Mouse (Mus musculus) forebrain, embryonic 15.5 days (tissue): ENCODE results near the gene Ndufv3. TPM values are rescaled to one million over a fixed set of nuclear protein-coding genes. Genes with fewer than 3 reads are reported as not detected.

Source experiments
- microRNA-seq: library from miRNA; unstranded; fragments of <30 nt; microRNA quantifications from one replicate; pipeline ENCODE4, GENCODE M21; 2016
- polyA plus RNA-seq: library from polyadenylated mRNA; unstranded; fragments of >200 nt; fragmentation: Nextera tagmentation; extraction: Ambion mirVana; gene quantifications from 2 replicates; pipeline ENCODE4 v1.2.1, GENCODE M21; 2015

Ndufv3 gene
- polyA plus RNA-seq, 1 experiment from 2014 or later, result 334 TPM

Small RNA genes lying within 50 kb of the gene (microRNA-seq; reads per million reads assigned to microRNA genes)
- not detected for gene Gm24970

Other genes starting within 250 kb of the Ndufv3 start
- gene Rsph1, start 242.7 kb upstream of the Ndufv3 start, polyA plus RNA-seq, result 4.0 and 6.7 TPM in 2 replicates
- 12.5 and 14.9 TPM in 2 replicates for gene Slc37a1, start 233.3 kb upstream of the Ndufv3 start, polyA plus RNA-seq
- gene Pde9a, start 133.9 kb upstream of the Ndufv3 start, polyA plus RNA-seq, result 58.4 and 59.6 TPM in 2 replicates
- gene Wdr4, start 135 bp upstream of the Ndufv3 start, polyA plus RNA-seq, result 40.3 and 41.5 TPM in 2 replicates
- 31.3 and 33.2 TPM in 2 replicates for gene Pknox1, start 44.6 kb downstream of the Ndufv3 start, polyA plus RNA-seq
- 9.8 and 10.6 TPM in 2 replicates for gene Cbs, start 117.1 kb downstream of the Ndufv3 start, polyA plus RNA-seq
- gene U2af1, start 138.8 kb downstream of the Ndufv3 start, polyA plus RNA-seq, result 270 and 280 TPM in 2 replicates
- gene Cryaa, start 157.7 kb downstream of the Ndufv3 start, polyA plus RNA-seq, result not detected in 2 replicates